Mouse (Mus musculus) embryo, embryonic 11 days (tissue): ENCODE data around the gene S1pr4.
A peak's percentile ranks its signal among the peaks of the same experiment; 100 is the strongest.

Experiments
- DNase-seq: peaks from one replicate; pipeline ENCODE4 v3.0.0-alpha.2; 2015

Gene S1pr4

DNA sequence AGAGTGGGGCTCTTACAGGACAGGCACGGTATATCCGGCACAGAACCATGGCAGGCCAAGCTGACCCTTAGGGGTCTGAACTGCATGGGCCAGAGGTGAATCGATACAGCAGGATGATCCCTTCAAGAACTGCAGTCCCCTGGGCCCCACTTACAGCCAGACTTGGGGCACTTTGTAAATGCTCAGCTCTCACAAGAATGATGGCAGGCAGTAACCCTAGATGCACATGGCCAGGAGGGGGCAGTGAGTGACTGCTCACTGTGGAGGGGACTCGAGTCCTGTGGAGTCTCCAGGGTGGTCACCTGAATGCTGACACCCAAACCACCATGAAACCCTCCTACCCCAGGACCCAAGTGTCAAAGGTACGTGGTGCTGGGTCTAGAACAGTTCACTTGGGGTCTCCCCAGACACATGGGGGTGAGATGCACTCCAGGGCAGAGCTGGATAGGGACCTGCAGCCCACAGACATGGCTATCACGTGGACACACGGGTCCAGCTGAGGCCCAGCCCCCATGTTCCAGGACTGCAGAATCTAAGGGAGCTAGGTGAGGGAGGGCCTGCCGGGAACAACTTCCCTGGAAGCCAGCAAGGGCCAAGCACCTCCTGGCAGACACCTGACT, 6.2 kb downstream of the S1pr4 start:
- no peak for DNase-seq

GRCm38 (mm10) chr10:81492606-81493240, 7.2 kb downstream of the S1pr4 start:
- DNase-seq = no peak

GRCm38 (mm10) chr10:81491018-81491417, 8.9 kb downstream of the S1pr4 start:
- DNase-seq = no peak

DNA sequence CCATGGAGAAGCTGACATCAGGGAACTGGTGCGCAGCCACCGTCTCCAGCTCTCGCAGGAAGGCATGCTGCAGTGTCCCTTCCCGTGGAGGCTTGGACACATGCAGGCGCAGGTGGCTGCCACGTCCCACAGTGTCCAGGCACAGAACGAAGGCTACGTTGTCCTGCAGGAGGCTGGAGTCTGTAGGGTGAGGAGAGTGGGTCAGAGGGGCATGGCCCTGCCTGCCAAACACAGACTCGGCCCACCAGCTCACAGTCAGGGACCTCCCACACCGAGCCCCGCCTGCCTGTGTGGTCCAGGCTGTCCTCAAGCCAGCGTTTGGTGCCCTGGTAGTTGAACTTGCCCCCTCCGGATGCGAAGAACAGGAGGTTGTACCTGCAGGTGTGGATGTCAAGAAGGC, 10.0 kb downstream of the S1pr4 start:
- DNase-seq = no peak

DNA sequence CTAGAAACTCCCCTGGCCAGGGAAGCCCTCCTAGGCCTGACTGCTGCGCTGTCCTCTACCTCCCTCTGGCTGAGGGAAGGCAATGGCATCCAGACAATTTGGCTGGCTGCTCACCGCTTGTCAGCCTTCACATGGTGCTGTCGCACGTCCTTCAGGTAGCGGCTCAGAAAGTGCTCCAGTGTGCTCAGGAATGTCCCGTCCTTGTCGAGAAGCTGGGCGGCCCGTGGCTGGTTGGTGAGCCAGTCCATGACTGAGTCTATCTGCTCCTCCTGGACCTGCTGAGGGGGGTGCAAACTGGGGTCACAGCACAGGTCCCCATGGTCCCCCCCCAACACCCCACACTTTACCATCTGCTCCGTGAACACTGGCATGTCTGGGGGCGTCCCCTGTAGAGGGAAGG, 11.9 kb downstream of the S1pr4 start:
- DNase-seq = no peak

DNA sequence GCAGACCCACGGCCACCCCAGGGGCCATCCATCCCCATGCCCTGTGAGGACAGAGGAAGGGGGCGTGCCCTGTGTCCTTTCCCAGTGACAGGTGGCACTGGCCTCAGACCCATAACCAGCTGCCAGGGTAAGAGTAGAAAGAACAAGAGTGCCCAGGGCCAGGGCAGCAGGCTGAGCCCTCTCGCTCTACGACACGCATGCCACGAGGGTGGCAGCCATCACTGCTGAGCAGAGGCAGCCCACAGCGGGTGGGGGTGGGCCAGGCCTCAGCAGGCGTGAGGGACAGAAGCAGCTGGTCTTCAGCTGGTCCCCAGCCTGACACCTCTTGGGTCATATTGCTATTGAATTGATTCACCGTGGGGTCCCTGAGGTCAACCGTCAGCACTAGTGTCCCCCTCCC, 13.4 kb downstream of the S1pr4 start:
- no peak for DNase-seq

GRCm38 (mm10) chr10:81485479-81486018, 14.4 kb downstream of the S1pr4 start:
- no peak for DNase-seq

DNA sequence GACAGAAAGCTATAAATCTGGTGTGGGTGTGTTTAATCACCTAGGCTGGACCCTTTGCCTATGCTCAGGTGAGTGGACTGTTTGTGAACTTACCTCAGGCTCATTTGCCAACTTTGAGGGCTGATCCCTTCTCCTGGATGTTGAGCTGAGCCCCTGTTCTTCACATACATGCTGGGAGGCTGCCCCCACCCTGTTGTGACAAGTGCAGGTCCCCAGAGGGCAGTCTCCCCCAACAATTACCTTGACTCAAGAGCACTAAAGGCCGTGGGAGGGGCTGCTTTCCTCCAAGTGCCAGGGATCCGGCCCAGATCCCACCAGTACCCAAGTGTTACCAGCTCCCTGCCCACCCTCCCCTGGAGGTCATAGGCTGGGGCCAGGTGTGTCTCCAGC, 14.9 kb downstream of the S1pr4 start:
- DNase-seq = no peak

DNA sequence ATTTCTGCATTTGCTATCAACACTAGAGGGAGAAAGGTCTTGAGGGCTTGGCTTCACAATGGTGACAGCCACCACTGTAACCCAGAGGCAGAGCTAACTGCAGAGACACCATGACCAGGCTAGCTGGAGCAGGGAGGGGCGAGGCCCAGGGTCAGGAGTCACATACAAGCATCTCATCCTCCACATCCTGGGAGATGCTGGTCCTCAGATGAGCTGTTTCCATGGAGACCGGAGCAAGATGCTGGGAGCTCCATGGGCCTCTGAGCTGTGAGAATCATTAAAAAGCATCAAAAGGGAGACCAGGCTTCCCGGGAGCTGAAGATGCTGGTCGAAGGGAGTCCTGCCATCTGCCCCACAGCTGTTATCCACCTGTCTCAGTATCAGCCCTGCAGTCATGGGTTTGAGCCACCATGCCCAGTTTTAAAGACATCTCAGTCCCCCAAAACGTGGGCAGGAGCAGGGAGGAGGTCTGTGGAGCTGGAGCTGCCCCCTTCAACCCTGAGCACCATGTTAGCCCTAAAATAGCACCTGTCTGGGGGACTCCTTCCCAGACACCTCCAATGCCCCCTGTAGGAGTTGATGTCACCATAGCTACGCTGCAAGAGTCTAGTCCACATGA, 15.4 kb downstream of the S1pr4 start:
- DNase-seq = peak; percentile 35

DNA sequence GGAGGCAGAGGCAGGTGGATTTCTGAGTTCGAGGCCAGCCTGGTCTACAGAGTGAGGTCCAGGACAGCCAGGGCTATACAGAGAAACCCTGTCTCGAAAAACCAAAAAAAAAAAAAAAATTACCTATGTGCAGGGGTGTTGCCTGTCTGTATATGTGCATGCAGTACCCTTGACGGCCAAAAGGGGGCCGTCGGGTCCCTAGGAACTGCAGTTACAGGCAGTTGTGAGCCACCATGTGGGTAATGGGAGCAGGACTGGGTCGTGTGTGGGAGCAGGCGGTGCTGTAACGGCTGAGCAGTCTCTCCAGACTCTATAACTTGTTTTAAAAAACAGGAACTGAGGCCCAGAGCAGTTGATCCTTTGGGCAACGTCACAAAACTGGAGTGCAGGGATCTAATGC, 15.9 kb downstream of the S1pr4 start:
- DNase-seq = peak; percentile 49

DNA sequence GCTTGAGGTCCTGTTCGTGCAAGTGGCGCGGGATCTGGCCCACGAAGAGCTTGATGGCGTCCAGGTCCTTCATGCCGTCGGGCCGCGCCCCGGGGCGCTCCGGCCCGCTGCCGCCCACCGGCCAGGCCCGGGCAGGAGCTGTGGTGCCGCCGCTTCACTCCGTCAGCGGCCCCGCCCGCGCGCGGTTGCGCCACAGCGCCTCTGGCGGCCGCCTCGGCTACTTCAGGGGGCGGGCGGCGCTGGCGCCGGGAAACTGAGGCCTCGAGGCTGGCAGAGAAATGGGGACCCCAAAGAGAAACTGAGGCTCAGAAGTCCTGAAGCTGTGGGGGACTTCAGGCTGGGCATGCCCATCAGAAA, 17.4 kb downstream of the S1pr4 start, which contains the start of gene Celf5:
Gene Celf5 (minus strand): TSS at position 177 of the 357 bp plus-strand sequence.
- peak; percentile 74 for DNase-seq

- DNase-seq = no peak
Measured at GRCm38 (mm10) chr10:81481605-81482532, 18.1 kb downstream of the S1pr4 start.

DNA sequence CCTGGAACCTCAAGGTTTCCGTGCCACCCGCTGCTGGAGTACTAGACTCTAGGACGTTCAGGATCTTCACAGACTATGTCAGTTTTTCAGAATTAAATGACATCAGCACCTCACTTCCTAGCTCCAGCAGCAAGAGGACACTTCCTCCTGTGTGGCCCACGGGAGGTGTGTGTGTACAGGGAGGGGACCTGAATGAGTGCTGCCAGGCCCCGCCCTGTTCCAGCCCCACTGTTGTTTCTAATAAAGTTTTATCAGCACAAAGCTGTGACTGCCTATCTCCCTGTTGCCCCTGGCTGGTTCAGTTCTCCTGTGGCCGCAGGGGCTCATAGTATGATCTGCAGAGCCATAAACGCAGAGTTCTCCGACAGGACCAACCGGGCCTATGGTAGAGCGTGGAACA, 25.5 kb downstream of the S1pr4 start:
- no peak for DNase-seq

- peak; percentile 83 for DNase-seq
Measured at GRCm38 (mm10) chr10:81473003-81473451, 26.9 kb downstream of the S1pr4 start.

DNA sequence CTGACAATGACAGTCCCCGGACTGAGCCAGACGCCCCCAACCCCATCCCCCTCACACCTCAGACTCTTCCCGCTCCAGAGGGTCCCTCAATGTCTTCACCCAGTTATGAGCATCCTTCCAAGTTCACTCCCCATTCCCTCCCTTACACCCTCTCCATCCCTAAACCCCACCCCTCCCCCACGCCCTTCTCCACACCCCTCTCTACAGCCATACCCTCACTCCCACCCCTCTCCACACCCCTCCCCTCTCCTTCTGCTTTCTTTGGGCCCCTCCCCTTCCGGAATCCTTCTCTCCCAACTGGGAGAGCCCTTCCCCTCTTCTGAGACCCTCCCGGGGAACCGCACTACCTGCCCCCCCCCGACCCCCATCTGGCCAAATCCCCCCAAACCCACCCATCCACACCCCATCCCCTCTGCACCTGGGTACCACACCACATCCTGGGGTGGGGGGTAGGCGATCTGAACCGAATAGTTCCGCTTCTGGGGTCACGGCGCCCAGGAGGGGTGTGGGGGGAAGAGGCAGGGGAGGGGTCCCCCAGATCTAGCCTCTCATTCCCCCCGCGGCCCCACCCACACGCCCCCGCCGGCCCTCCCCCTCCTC, 27.4 kb downstream of the S1pr4 start:
- DNase-seq = peak; percentile 43

DNA sequence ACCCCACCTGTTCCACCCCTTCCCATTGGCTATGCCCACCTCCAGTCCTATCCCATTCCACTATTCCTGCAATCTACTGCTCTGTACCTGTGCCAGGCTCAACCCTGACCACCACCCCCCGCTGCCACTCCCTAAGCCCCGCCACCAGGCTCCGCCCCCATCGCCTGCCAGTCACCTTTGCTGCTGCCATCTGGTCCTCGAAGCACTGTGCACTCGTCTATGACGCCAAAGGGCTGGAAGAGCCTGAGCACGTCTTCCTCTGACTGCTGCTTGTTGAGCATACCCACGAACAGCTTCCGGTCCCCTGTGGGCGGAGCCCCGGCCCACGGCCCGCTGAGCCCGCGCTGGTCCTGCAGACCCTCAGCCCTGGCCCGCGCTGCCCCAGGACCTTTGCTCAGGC, 29.5 kb downstream of the S1pr4 start:
- no peak for DNase-seq

GRCm38 (mm10) chr10:81469253-81469652, 30.7 kb downstream of the S1pr4 start:
- no peak for DNase-seq

- no peak for DNase-seq
Measured at GRCm38 (mm10) chr10:81467670-81468235, 32.2 kb downstream of the S1pr4 start.

GRCm38 (mm10) chr10:81466881-81467280, 33.1 kb downstream of the S1pr4 start:
- DNase-seq = no peak

GRCm38 (mm10) chr10:81466066-81466465, 33.9 kb downstream of the S1pr4 start:
- no peak for DNase-seq

DNA sequence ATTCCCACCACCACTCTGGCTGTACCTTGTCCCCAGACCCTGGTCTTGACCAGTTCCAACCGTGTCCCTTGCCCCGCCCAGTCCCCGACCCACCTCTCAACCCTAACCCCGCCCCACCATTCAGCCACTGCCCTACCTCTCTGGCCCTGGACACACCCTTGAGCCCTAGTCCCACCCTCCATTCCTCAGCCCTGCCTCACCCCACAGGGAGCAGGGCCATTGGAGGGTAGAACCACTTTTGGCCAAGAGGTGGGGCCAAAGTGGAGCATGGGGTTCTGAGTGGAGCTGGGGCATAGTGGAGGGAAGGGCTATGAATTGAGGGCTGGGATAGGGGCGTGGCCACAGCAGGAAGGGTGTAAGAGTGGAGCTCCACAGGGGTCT, 34.7 kb downstream of the S1pr4 start:
- DNase-seq = no peak
